Mouse (Mus musculus) 3T3-L1 (cell line): ENCODE data around the gene Bcl3.

Source experiments
- DNase-seq: peaks from one replicate; pipeline ENCODE4 v3.0.0-alpha.2; 2015; ENCODE audit warnings: low read depth, low spot score

The Bcl3 gene

DNA sequence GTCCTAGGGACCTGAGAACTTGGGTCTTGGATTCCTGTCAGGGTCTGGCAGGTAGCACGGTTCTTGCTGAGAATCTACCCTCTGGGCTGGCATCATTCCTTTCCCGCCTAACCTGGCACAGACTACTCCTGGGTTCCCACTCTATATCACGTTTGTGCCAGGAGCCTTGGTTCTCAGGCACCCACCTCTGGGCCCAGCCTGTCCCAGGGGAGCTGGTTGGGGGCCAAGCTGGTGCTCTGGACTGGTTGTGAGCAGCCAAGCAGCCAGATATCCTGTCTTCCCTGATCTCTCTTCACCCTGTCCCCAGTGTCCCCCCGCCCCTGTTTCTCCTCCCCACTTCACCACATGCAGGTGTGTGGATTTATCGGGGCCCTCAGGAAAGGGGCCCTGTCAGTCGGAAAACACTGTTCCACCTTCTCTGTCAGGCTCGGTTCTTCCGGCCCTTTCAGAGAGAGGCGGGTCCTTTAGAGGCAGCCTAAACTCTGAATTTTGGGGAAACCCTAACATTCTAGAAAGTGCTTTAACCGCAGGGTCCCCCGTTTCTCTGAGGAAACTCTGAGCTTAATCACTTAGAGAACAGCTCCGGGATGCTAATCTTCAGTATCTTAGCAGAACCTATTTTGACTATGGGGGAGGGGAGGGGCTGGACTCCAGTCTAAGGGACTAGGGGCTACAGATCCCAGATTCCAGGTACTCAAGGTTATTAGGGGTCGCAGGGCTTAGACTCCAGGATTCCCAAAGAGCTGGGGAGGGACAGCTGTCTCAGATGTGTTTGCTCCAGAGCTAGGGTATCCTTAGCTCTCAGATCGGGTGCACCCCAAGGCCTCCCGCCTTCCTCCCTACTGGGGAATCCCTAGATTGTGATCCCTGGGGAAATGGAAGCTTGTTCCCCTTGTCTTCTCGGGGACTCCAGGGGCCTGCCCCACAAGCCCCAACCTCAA lies 52.9 kb downstream of the Bcl3 start:
- no peak for DNase-seq

DNA sequence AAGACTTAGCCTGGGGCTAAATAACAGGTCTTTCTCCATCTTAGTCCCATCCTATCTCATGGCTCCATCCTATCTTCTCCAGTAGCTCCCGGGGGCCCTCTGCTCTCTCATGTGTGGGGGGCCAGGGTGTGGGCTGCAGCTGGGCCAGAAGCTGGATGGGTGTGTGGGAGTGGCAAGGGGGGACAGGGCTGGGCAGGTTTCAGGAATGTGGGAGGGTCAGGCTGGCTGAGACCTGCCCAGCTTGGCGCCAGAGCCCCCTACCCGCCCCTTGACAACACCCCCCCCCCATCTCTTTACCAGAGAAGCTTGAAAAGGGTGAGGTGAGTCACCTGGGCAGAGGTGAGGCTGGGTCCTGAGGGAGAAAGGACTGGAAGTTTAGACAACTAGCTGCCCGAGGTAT lies 53.6 kb downstream of the Bcl3 start:
- no peak for DNase-seq

DNA sequence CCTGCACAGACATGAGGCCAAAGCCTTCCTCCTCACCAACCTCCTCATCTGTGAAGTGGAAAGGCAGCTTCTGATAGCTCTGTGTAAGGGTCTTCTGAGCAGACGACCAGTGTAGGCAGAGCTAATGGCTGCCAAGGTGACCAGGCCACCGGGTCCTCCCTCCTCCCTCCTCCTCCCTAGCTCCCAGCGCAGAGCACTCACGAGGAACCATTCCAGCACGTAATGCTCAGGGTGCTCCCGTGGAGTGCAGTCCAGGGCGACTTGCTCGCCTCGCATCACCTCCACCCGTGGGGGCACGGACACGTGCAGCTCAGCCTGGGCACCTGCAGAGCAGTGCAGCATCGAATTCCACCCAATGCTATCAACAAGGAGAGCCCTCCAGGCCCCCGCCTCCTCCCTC lies 54.3 kb downstream of the Bcl3 start:
- DNase-seq, result no peak

DNA sequence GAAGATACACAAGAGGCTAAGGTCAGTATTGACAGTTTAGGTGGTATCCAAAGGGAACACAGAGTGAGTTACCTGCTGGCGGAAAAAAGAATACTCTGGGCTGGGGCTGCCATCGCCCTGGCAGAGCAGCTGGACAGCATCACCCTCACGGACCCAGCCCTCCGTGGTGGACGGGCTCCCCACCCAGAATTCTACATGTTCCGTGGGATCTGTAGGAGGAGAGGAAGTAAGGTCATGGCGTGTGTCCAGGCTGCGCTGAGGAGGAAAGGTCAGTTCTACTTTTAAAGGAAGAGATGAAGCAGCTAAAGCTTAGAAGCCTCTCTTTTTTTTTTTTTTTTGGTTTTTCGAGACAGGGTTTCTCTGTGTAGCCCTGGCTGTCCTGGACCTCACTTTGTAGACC lies 58.0 kb downstream of the Bcl3 start:
- no peak for DNase-seq

DNA sequence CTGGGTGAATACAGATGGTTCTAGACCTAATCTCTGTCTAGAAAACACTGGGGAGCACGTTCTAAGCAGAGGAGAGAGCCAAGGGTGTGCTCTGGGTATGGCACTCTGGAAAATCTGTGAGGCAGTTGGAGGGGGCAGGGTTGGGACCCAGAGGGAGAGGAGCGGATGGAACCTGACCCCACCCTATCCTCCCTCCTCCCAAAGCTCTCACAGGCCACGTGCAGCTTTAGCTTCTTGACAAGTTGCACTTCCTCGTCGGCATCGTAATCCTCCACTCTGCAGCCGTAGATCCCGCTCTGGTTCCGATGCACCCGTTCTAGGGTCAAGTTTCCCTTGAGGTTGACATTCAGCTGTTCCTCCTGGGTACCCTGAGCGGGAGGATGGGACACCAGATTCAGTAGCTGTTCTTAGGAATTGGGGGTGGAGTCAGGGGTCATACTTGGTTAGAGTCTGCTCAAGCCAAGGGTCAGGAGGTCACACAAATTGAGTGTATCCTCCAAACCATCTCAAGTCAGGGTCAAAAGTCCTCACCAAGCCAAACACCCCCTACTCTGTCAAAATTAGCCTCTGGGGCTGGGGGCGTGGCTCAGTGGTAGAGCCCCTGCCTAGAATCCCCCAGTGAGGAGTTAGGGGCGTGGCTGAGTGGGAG lies 58.6 kb downstream of the Bcl3 start:
- DNase-seq, result no peak

DNA sequence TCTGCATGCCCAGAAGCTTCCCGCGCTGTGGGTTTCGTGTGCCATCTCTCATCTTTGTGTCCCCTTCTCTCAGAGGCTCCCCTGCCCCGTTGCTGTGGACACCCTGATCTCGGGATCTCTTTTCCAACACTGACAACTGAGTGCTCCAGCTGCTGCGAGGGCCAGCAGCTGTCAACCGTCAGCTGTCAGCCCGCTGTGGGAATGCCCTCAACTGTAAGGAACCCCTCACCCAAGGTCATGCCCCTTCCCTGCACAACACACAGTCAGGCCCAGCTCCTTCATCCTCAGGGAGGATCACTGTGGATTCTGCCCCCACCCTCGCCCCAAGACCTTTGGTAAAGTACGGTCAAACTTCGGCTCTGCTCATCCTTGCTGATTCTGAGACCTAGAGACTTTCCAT lies 60.3 kb downstream of the Bcl3 start:
- DNase-seq, result no peak

DNA sequence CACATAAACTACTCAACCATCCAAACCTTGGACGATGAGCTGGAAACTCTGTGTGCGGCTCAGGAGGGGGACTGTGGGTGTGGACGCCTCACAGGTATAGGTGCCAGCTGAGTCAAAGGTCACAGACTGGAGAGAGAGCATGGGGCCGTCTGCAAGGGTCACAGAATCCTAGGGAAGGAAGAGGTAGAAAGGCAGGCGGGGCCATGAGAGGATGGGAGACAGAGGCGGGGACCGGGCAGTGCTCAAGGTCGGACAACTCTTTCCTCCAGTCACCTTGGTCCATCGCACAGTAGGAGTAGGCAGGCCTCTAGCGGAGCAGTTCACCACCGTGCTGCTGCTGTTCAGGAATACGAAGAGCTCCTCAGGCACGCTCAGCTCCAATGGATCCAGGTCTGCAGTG lies 62.5 kb downstream of the Bcl3 start:
- DNase-seq, result no peak

DNA sequence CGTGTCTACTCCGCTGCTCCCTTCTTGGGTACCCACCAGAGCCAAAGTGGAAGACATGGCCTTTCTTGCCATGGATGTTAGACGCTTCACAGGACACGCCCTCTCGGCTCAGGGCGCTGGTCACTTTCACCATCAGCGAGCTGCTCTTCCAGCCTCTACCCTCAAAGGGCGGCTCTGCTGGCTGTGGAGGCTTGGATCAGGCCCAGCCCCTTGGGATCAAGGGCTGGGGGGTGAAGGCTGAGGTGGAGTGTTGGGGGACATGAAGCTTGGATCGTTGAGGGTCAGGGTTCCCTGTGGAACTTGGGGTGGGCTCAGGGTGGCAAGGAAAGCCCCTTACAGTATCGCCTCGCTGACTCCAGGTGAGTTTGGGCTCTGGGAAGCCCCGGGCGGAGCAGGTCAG lies 63.9 kb downstream of the Bcl3 start:
- DNase-seq, result no peak
